Mouse (Mus musculus): ENCODE data around the gene Fam110a. TPM values are rescaled to one million over a fixed set of nuclear protein-coding genes. Genes with fewer than 3 reads are reported as not detected.

Fam110a gene
- polyA plus RNA-seq, 1 experiment from 2014 or later = 70.4 TPM

DNA sequence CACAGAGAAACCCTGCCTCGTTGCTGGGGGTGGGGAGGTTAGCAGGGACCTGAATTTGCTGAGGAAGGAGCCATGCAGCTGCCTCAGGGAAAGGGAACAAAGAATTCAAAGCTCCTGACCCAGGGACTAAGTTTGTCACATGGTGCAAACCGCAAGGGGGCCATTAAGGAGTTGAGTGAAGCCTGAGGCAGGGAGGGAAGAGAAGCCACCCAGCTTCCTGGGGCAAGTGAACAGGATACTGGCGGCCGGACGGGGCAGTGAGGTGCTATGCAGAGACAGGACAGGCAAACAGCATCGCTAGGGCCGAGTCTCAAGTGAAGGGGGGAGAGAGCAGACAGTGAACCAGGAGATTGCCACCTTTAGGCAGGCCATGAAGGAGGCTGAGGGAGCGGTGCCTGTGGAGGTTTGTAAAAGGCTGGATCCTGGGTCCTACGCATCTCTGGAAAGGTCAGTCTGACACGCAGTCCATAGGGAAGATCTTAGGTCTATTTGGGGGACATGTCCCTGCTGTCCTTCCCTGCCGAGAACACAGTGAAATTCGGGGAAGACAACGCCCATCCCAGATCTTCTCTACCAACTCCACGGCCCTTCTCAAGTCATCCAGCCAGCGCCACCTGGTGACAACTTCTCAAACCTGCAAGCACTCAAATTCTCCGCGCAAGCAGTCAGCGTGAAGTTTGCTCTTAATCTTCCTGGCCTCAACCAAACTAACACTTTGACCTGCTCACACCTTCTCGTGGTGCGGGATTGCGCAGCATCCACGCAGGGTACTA is 14.5 kb upstream of the Fam110a start:
- WGBS = 5% methylated on average over 22 of the region's 22 CpGs
- Histone ChIP-seq H3K27me3 (ENCODE audit: poor library complexity, severe bottlenecking) (peaks cover 69% of the 10 kb centered on the region), H3K36me3 (replicated peaks) (no peaks in the 10 kb centered on the region), H3K4me3 (peak overlapping the region; percentile 33), H3K9me3 (no peaks in the 10 kb centered on the region), H3K4me1 (peaks cover 36% of the 10 kb centered on the region), H3K27ac (peak overlapping the region; percentile 4; the same call in 1 of the 2 replicates)
- peak; percentile 74 for DNase-seq (ENCODE audit: extremely low spot score, low spot score)

DNA sequence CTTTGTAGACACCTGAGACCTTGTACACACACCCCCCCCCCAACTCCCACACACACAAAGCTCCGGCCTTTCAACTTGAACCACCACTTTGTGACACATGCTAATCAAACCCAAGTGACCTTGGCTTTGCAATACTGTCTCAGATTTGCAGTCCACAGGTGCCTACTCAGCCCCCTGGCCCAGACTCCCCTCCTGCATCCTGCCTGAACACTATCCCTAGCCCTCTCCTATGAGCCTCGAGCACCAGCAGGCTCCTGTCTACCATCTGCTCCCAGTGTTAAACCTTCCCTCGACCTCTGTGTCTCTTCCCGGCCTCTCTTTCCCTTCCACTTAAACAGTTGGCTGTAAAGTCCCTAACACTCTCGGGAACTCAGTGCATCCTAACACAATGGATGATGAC is 11.4 kb upstream of the Fam110a start:
- no peak for DNase-seq (ENCODE audit: extremely low spot score, low spot score)
- Histone ChIP-seq H3K9me3 (no peaks in the 10 kb centered on the region), H3K4me3 (no peak overlapping the region), H3K27ac (peak overlapping the region; percentile 65), H3K36me3 (replicated peaks) (no peaks in the 10 kb centered on the region), H3K27me3 (ENCODE audit: poor library complexity, severe bottlenecking) (peaks cover 38% of the 10 kb centered on the region), H3K4me1 (peaks cover 30% of the 10 kb centered on the region)
- WGBS = 62% methylated on average over 5 of the region's 5 CpGs

- no peak overlapping the region for H3K4me3 ChIP-seq
- H3K27ac ChIP-seq = peak overlapping the region; percentile 65
- no peaks in the 10 kb centered on the region for H3K36me3 ChIP-seq (replicated peaks)
- H3K9me3 ChIP-seq = no peaks in the 10 kb centered on the region
- 55% methylated on average over 1 of the region's 1 CpGs for WGBS
- H3K4me1 ChIP-seq = peaks cover 27% of the 10 kb centered on the region
- DNase-seq (ENCODE audit: extremely low spot score, low spot score) = no peak
- H3K27me3 ChIP-seq (ENCODE audit: poor library complexity, severe bottlenecking) = peaks cover 34% of the 10 kb centered on the region
These were observed 11.0 kb upstream of the Fam110a start for GRCm38 (mm10) chr2:151990985-151991394.

DNA sequence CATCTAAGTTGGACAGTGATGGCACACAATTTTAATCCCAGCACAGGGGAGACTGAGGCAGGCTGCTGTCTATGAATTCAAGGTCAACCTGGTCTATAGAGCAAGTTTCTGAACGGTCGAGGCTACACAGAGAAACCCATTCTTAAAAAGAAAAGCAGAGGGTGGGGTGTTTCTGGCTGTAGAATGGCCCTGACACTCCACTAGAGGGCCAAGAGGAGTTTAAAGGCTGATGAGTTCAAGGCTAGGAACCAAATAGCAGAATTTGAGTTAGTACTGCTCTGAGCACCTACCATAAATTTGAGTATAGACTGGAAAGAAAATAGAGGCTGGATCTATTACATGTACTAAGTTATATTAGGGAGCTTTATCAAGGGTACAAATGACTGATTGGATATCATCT is 9.0 kb upstream of the Fam110a start:
- no peak overlapping the region for H3K27ac ChIP-seq

DNA sequence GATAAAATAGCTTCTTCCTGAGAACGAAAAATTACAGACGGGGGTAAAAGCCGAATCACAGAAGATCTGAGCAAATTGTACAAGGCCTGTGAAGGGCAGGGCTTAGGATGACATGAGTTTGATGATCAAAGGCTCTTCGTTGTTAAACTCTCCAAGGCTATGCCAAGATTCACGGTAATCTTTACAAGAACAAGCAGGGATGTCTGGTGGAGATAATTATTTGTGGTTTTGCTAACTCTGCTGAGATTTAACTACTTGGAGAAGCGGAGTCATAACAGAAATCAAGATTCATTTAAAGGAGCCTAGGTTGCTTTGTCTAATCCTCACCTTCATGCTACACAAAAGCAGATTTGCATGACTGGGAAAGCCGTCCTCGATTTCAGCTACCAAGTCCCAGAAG is 6.9 kb upstream of the Fam110a start:
- Histone ChIP-seq H3K9me3 (no peaks in the 10 kb centered on the region), H3K27me3 (ENCODE audit: poor library complexity, severe bottlenecking) (no peaks in the 10 kb centered on the region; the same call in 1 of the 2 replicates), H3K4me3 (no peak overlapping the region), H3K4me1 (peaks cover 19% of the 10 kb centered on the region), H3K27ac (no peak overlapping the region), H3K36me3 (replicated peaks) (no peaks in the 10 kb centered on the region)
- WGBS = 88% methylated on average over 8 of the region's 8 CpGs
- DNase-seq (ENCODE audit: extremely low spot score, low spot score) = no peak

More for the DNA sequence above, 9.0 kb upstream of the Fam110a start:
- Histone ChIP-seq H3K4me1 (peaks cover 21% of the 10 kb centered on the region), H3K36me3 (replicated peaks) (no peaks in the 10 kb centered on the region), H3K27me3 (ENCODE audit: poor library complexity, severe bottlenecking) (peaks cover 15% of the 10 kb centered on the region), H3K4me3 (no peak overlapping the region), H3K9me3 (no peaks in the 10 kb centered on the region)
- DNase-seq (ENCODE audit: extremely low spot score, low spot score) = no peak
- 68% methylated on average over 2 of the region's 2 CpGs for whole genome bisulfite sequencing

- Histone ChIP-seq H3K4me1 (peaks cover 9% of the 10 kb centered on the region), H3K36me3 (replicated peaks) (no peaks in the 10 kb centered on the region), H3K9me3 (no peaks in the 10 kb centered on the region), H3K4me3 (no peak overlapping the region), H3K27me3 (ENCODE audit: poor library complexity, severe bottlenecking) (no peaks in the 10 kb centered on the region; the same call in 1 of the 2 replicates), H3K27ac (no peak overlapping the region)
- 83% methylated on average over 7 of the region's 7 CpGs for whole genome bisulfite sequencing
- DNase-seq (ENCODE audit: extremely low spot score, low spot score) = no peak
These were observed 5.6 kb upstream of the Fam110a start for GRCm38 (mm10) chr2:151985426-151986172.

GRCm38 (mm10) chr2:151984019-151984418 is 4.0 kb upstream of the Fam110a start:
- Histone ChIP-seq H3K9me3 (no peaks in the 10 kb centered on the region), H3K36me3 (replicated peaks) (no peaks in the 10 kb centered on the region), H3K4me3 (no peak overlapping the region), H3K27ac (no peak overlapping the region), H3K27me3 (ENCODE audit: poor library complexity, severe bottlenecking) (no peaks in the 10 kb centered on the region), H3K4me1 (peaks cover 21% of the 10 kb centered on the region)
- 81% methylated on average over 9 of the region's 9 CpGs for WGBS
- no peak for DNase-seq (ENCODE audit: extremely low spot score, low spot score)

GRCm38 (mm10) chr2:151982476-151982875 is 2.5 kb upstream of the Fam110a start:
- DNase-seq (ENCODE audit: extremely low spot score, low spot score) = no peak
- no peaks in the 10 kb centered on the region for H3K27me3 ChIP-seq (ENCODE audit: poor library complexity, severe bottlenecking)
- H3K4me1 ChIP-seq = peaks cover 37% of the 10 kb centered on the region
- no peaks in the 10 kb centered on the region for H3K9me3 ChIP-seq
- no peak overlapping the region for H3K4me3 ChIP-seq
- no peak overlapping the region for H3K27ac ChIP-seq
- H3K36me3 ChIP-seq (replicated peaks) = peaks cover 10% of the 10 kb centered on the region

- Histone ChIP-seq H3K9me3 (no peaks in the 10 kb centered on the region), H3K4me1 (peaks cover 49% of the 10 kb centered on the region), H3K27me3 (ENCODE audit: poor library complexity, severe bottlenecking) (no peaks in the 10 kb centered on the region), H3K4me3 (no peak overlapping the region), H3K36me3 (replicated peaks) (peaks cover 22% of the 10 kb centered on the region), H3K27ac (peak overlapping the region; percentile 4; the same call in 1 of the 2 replicates)
- WGBS = 85% methylated on average over 6 of the region's 6 CpGs
- no peak for DNase-seq (ENCODE audit: extremely low spot score, low spot score)
These were observed 1.2 kb upstream of the Fam110a start for GRCm38 (mm10) chr2:151981268-151981667.

DNA sequence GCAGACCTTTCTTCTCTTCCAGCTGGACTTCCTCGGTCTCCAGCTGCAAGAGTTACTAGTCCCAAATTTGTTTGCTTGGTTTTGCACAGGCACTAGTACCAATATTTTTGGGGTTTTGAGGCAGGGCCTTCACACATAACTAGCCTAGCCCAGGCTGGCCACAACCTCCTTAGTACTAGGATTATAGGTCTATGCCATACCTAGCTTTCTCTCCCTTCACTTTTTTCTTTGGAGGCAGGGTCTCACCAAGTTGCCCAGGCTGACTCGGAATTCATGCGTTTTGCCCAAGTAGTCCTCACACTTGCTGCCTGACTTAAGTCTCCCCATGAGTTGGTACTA is 305 bp upstream of the Fam110a start:
- peaks cover 31% of the 10 kb centered on the region for H3K36me3 ChIP-seq (replicated peaks)
- peaks cover 56% of the 10 kb centered on the region for H3K4me1 ChIP-seq
- peaks cover 8% of the 10 kb centered on the region; the same call in 1 of the 2 replicates for H3K27me3 ChIP-seq (ENCODE audit: poor library complexity, severe bottlenecking)
- WGBS = 40% methylated on average over 3 of the region's 3 CpGs
- no peaks in the 10 kb centered on the region for H3K9me3 ChIP-seq
- no peak for DNase-seq (ENCODE audit: extremely low spot score, low spot score)
- H3K27ac ChIP-seq = peak overlapping the region; percentile 94
- peak overlapping the region; percentile 79 for H3K4me3 ChIP-seq

DNA sequence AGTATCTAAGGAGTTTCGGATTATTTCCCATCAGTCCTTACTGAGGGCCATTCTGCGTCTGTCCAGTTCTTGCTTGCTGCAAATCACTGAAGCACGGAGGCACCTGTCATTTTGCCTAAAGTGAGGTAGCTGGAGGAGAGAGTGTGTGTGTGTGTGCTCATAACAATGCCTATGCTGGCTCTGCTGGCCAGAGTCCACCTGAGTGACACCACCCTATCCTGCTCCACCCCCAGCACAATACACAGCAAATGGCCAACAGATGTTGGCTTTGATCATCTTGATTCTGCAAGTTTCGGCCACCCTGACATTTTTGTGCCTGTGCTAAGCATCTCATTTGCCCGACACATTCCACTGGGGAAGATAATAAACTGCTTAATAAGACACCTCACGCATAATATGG is 1.5 kb downstream of the Fam110a start:
- Histone ChIP-seq H3K4me3 (peak overlapping the region; percentile 79), H3K27ac (peak overlapping the region; percentile 94), H3K4me1 (peaks cover 66% of the 10 kb centered on the region), H3K36me3 (replicated peaks) (peaks cover 33% of the 10 kb centered on the region), H3K27me3 (ENCODE audit: poor library complexity, severe bottlenecking) (peaks cover 26% of the 10 kb centered on the region), H3K9me3 (no peaks in the 10 kb centered on the region)
- DNase-seq (ENCODE audit: extremely low spot score, low spot score) = no peak
- WGBS = 79% methylated on average over 6 of the region's 6 CpGs

DNA sequence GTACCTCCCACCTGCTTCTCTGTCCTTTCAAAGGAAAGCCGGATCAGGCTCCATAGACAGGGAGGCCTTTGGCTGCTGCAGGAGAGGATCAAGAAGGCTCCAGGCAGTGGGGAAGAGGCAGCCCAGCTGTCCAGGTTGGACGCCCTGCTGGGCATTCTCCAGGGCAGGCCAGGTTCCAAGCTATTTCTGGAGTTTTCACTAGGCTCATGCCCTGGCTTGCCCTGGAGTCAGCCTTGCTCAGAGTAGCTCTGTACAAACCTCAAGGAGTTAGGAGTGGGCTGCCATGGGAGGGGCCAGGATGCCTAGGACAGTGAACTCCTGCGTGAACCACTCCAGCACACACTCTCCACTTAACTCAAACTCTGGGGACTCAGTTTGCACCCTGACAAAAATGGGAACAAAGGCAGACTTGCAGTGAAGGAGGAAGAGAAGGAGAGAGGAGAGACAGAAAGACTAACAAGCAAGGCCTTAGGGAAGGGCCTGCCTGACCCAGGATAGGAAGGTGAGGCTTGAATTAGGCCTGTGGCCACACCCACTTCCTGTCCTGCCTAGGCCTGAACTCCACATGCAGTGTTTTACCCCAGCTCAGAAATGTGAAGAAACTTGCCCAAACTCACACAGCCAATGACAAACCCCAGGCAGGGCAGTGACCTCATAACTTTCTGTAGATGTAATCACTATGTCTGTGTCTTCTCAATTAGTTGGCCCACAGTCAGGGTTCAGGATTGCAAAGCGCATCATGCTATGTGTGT is 2.2 kb downstream of the Fam110a start:
- DNase-seq (ENCODE audit: extremely low spot score, low spot score) = no peak
- peaks cover 33% of the 10 kb centered on the region for H3K36me3 ChIP-seq (replicated peaks)
- peaks cover 32% of the 10 kb centered on the region for H3K27me3 ChIP-seq (ENCODE audit: poor library complexity, severe bottlenecking)
- H3K9me3 ChIP-seq = no peaks in the 10 kb centered on the region
- peak overlapping the region; percentile 66 for H3K27ac ChIP-seq
- WGBS = 87% methylated on average over 4 of the region's 4 CpGs
- H3K4me1 ChIP-seq = peaks cover 72% of the 10 kb centered on the region
- peak overlapping the region; percentile 79 for H3K4me3 ChIP-seq

All from forebrain, embryonic 10.5 days (tissue).